Mouse (Mus musculus): Measurements from ENCODE around the gene Sympk. TPM values are rescaled to one million over a fixed set of nuclear protein-coding genes. Genes with fewer than 3 reads are reported as not detected.
A peak's percentile ranks its signal among the peaks of the same experiment; 100 is the strongest.

Sympk gene
- total RNA-seq (2012; rRNA removed) (129 and 141 TPM in 2 replicates), total RNA-seq (2014; rRNA removed) (42.0 and 43.7 TPM in 2 replicates), polyA plus RNA-seq (2012; ENCODE audit: insufficient read length, low read depth) (97.4 and 111 TPM in 2 replicates)

- peaks cover 33% of the 10 kb centered on the region for H3K79me2 ChIP-seq (replicated peaks; ENCODE audit: control insufficient read depth, extremely low read depth, insufficient read depth, poor library complexity, severe bottlenecking)
- in situ Hi-C loops (cut with MboI; ENCODE audit: low pct_ligation_motif_present, low pct_unique_long_range_greater_than_20kb, low sequenced_read_pairs) (loop anchor here (10.0 kb wide), 1 partner anchor 129 kb away; no protein-coding TSS in a partner anchor), dilution Hi-C loops (cut with MboI; ENCODE audit: extremely low pct_ligation_motif_present, extremely low pct_unique_long_range_greater_than_20kb, low sequenced_read_pairs) (no loop called here)
- H3K27ac ChIP-seq (ENCODE audit: insufficient read depth, low read depth): no peak within 1 kb of the TSS
- H3K9me3 ChIP-seq (replicated peaks; ENCODE audit: low read length): no peaks in the 10 kb centered on the region
- peak within 1 kb of the TSS; percentile 87 for H3K9ac ChIP-seq (ENCODE audit: insufficient read depth, low read depth)
- H3K4me3 ChIP-seq (replicated peaks in 1 of 3; ENCODE audit: low read depth in 2 of 3, low read length in 2 of 3, poor library complexity in 1 of 3): peak within 1 kb of the TSS; percentile 84 to 88 (median 87)
- H3K4me1 ChIP-seq (ENCODE audit: control insufficient read depth in 1 of 2, insufficient read depth in 2 of 2): peaks cover 16 to 35% of the 10 kb centered on the region in 2 experiments
- peak within 1 kb of the TSS; percentile 87 for H3K4me2 ChIP-seq (ENCODE audit: insufficient read depth, low read depth, poor library complexity, severe bottlenecking)
- peaks cover 12 to 17% of the 10 kb centered on the region in 2 experiments for H3K36me3 ChIP-seq (replicated peaks in 1 of 2; ENCODE audit: control insufficient read depth in 1 of 2, insufficient read depth in 1 of 2, low read length in 1 of 2)
- peak; percentile 56; the same call in 1 of the 2 replicates for TF ChIP-seq MEF2A (IDR thresholded peaks at IDR 0.05; ENCODE audit: borderline replicate concordance, low read depth, low read length)
- peak; percentile 36; the same call in 1 of the 2 replicates for TF ChIP-seq BHLHE40 (IDR thresholded peaks at IDR 0.05; ENCODE audit: low read depth, low read length)
- TF ChIP-seq NELFE (IDR thresholded peaks at IDR 0.05; ENCODE audit: low read depth, low read length): peak; percentile 61
- TF ChIP-seq KAT2A (IDR thresholded peaks at IDR 0.05; ENCODE audit: insufficient replicate concordance, low read length): peak; percentile 100
- no peak for TF ChIP-seq MAZ (IDR thresholded peaks at IDR 0.05; ENCODE audit: low read depth, low read length)
- peak; percentile 99 for TF ChIP-seq HCFC1 (IDR thresholded peaks at IDR 0.05; ENCODE audit: low read depth, low read length)
- TF ChIP-seq CTCF (conservative IDR thresholded peaks at IDR 0.05 in 1 of 2, IDR thresholded peaks at IDR 0.05 in 1 of 2; ENCODE audit: low read depth in 2 of 2, low read length in 2 of 2): no peak
- TF ChIP-seq TCF12 (IDR thresholded peaks at IDR 0.05; ENCODE audit: low read depth, low read length): peak; percentile 68
- peak; percentile 89 for TF ChIP-seq NRF1 (IDR thresholded peaks at IDR 0.05; ENCODE audit: low read depth, low read length)
- TF ChIP-seq E2F4 (IDR thresholded peaks at IDR 0.05; ENCODE audit: insufficient replicate concordance, low read depth, low read length): peak; percentile 52; the same call in 1 of the 2 replicates
- TF ChIP-seq GABPA (IDR thresholded peaks at IDR 0.05; ENCODE audit: insufficient replicate concordance, low read depth, low read length): peak; percentile 97; the same call in 1 of the 2 replicates
- peak; percentile 82 for TF ChIP-seq IRF4 (IDR thresholded peaks at IDR 0.05; ENCODE audit: low read depth, low read length)
- TF ChIP-seq ELF1 (IDR thresholded peaks at IDR 0.05; ENCODE audit: low read depth, low read length): peak; percentile 96
- TF ChIP-seq POLR2A (IDR thresholded peaks at IDR 0.05; ENCODE audit: low read depth, low read length): peak; percentile 82
- TF ChIP-seq ZC3H11A (IDR thresholded peaks at IDR 0.05; ENCODE audit: low read depth, low read length): no peak
- TF ChIP-seq USF2 (conservative IDR thresholded peaks at IDR 0.05; ENCODE audit: low read depth, low read length): no peak
- peak; percentile 23; the same call in 1 of the 2 replicates for TF ChIP-seq POLR2AphosphoS2 (IDR thresholded peaks at IDR 0.05; ENCODE audit: low read depth, low read length)
- no peak for TF ChIP-seq PAX5 (IDR thresholded peaks at IDR 0.05; ENCODE audit: low read length)
- TF ChIP-seq MAFK (IDR thresholded peaks at IDR 0.05; ENCODE audit: insufficient replicate concordance, low read length): no peak
- TF ChIP-seq CHD2 (IDR thresholded peaks at IDR 0.05; ENCODE audit: low read length): peak; percentile 16; the same call in 1 of the 2 replicates
- peak; percentile 95 for DNase-seq (ENCODE audit: extremely low read depth)
- H3K27me3 ChIP-seq (replicated peaks): peaks cover 44% of the 10 kb centered on the region
Observed at GRCm38 (mm10) chr7:19024096-19024506, at the start of gene Sympk. Sympk (plus strand) TSS chr7:19024377.

- H3K9me3 ChIP-seq (replicated peaks; ENCODE audit: low read length): no peaks in the 10 kb centered on the region
- no peaks in the 10 kb centered on the region for H3K36me3 ChIP-seq (replicated peaks in 1 of 2; ENCODE audit: control insufficient read depth in 1 of 2, insufficient read depth in 1 of 2, low read length in 1 of 2)
- no peak overlapping the region for H3K27ac ChIP-seq (ENCODE audit: insufficient read depth, low read depth)
- DNase-seq (ENCODE audit: extremely low read depth): no peak
- H3K4me1 ChIP-seq (ENCODE audit: control insufficient read depth in 1 of 2, insufficient read depth in 2 of 2): no peaks in the 10 kb centered on the region
- no peak overlapping the region for H3K4me2 ChIP-seq (ENCODE audit: insufficient read depth, low read depth, poor library complexity, severe bottlenecking)
- H3K79me2 ChIP-seq (replicated peaks; ENCODE audit: control insufficient read depth, extremely low read depth, insufficient read depth, poor library complexity, severe bottlenecking): no peaks in the 10 kb centered on the region
- dilution Hi-C loops (cut with MboI; ENCODE audit: extremely low pct_ligation_motif_present, extremely low pct_unique_long_range_greater_than_20kb, low sequenced_read_pairs): no loop called here
- TF ChIP-seq JUN (IDR thresholded peaks at IDR 0.05; ENCODE audit: insufficient read depth, low read depth, low read length): no peak
- TF ChIP-seq BHLHE40 (IDR thresholded peaks at IDR 0.05; ENCODE audit: low read depth, low read length): no peak
- TF ChIP-seq RAD21 (IDR thresholded peaks at IDR 0.05; ENCODE audit: low read depth, low read length): no peak
- no peak for TF ChIP-seq UBTF (IDR thresholded peaks at IDR 0.05; ENCODE audit: low read depth, low read length)
- no peak for TF ChIP-seq PAX5 (IDR thresholded peaks at IDR 0.05; ENCODE audit: low read length)
- no peak for TF ChIP-seq KAT2A (IDR thresholded peaks at IDR 0.05; ENCODE audit: insufficient replicate concordance, low read length)
- no peak for TF ChIP-seq SIN3A (IDR thresholded peaks at IDR 0.05; ENCODE audit: low read length)
- no peak for TF ChIP-seq ZMIZ1 (IDR thresholded peaks at IDR 0.05; ENCODE audit: low read depth, low read length)
- no peak for TF ChIP-seq TBP (conservative IDR thresholded peaks at IDR 0.05; ENCODE audit: low read depth, low read length)
- no peak for TF ChIP-seq MYC (IDR thresholded peaks at IDR 0.05; ENCODE audit: low read depth, low read length)
- no peak for TF ChIP-seq SMC3 (IDR thresholded peaks at IDR 0.05; ENCODE audit: low read depth, low read length)
- TF ChIP-seq ELF1 (IDR thresholded peaks at IDR 0.05; ENCODE audit: low read depth, low read length): no peak
- H3K4me3 ChIP-seq (replicated peaks in 1 of 3; ENCODE audit: low read depth in 2 of 3, low read length in 2 of 3, poor library complexity in 1 of 3): no peak overlapping the region
- peaks cover 85% of the 10 kb centered on the region for H3K27me3 ChIP-seq (replicated peaks)
- no peak overlapping the region for H3K9ac ChIP-seq (ENCODE audit: insufficient read depth, low read depth)
- in situ Hi-C loops (cut with MboI; ENCODE audit: low pct_ligation_motif_present, low pct_unique_long_range_greater_than_20kb, low sequenced_read_pairs): loop anchor here (10.0 kb wide), 1 partner anchor 64 kb away; the partner anchor contains the start of gene Ccdc61
Observed at GRCm38 (mm10) chr7:18978381-18978780, 45.8 kb upstream of the Sympk start.

Measured in CH12.LX (cell line).